Mouse (Mus musculus) liver, embryonic 15.5 days (tissue): Measurements from ENCODE around the gene Olfr374. TPM values are rescaled to one million over a fixed set of nuclear protein-coding genes. Genes with fewer than 3 reads are reported as not detected.

Experiments used
- ATAC-seq: fragments of 200-750 bp; cut with Nextera tagmentation; 2 replicates; pipeline ENCODE4 v1.8.0; 2017; ENCODE audit warnings: moderate number of reproducible peaks, mild to moderate bottlenecking, moderate library complexity; ENCODE audit not compliant: insufficient read depth
- H3K27ac ChIP-seq: fragments of 300-500 bp; sonication (generic); replicated peaks from 2 replicates; pipeline ENCODE4 v1.5.1; 2015; ENCODE audit warnings: mild to moderate bottlenecking, inconsistent platforms
- H3K27me3 ChIP-seq: fragments of 300-500 bp; sonication (generic); 2 replicates; pipeline ENCODE4 v1.6.1; 2015; ENCODE audit warnings: mild to moderate bottlenecking, inconsistent platforms
- H3K36me3 ChIP-seq: fragments of 300-500 bp; sonication (generic); replicated peaks from 2 replicates; pipeline ENCODE4 v1.6.1; 2015; ENCODE audit warnings: moderate library complexity, mild to moderate bottlenecking, inconsistent platforms
- H3K4me1 ChIP-seq: fragments of 300-500 bp; sonication (generic); replicated peaks from 2 replicates; pipeline ENCODE4 v1.6.1; 2015; ENCODE audit warnings: inconsistent platforms
- H3K4me2 ChIP-seq: fragments of 300-500 bp; sonication (generic); 2 replicates; pipeline ENCODE4 v1.6.1; 2015; ENCODE audit warnings: moderate library complexity, mild to moderate bottlenecking, inconsistent platforms
- H3K4me3 ChIP-seq: fragments of 300-500 bp; sonication (generic); replicated peaks from 2 replicates; pipeline ENCODE4 v1.5.1; 2015; ENCODE audit warnings: mild to moderate bottlenecking, inconsistent platforms
- H3K9ac ChIP-seq: fragments of 300-500 bp; sonication (generic); 2 replicates; pipeline ENCODE4 v1.6.1; 2015; ENCODE audit warnings: moderate library complexity, mild to moderate bottlenecking, inconsistent platforms
- H3K9me3 ChIP-seq: fragments of 300-500 bp; sonication (generic); replicated peaks from 2 replicates; pipeline ENCODE4 v1.6.1; 2016; ENCODE audit warnings: inconsistent platforms
- WGBS: fragments of 180-500 bp; shearing (Covaris S2); methylation state at CpG from one replicate; pipeline ENCODE4 v1.1.7; 2015; ENCODE audit warnings: mixed read lengths; ENCODE audit not compliant: insufficient replicate concordance; 5-methylcytosine and 5-hydroxymethylcytosine counted together
- polyA plus RNA-seq: library from polyadenylated mRNA; unstranded; fragments of >200 nt; fragmentation: Nextera tagmentation; extraction: Ambion mirVana; gene quantifications from 2 replicates; pipeline ENCODE4 v1.2.1, GENCODE M21; 2015

The Olfr374 gene
- polyA plus RNA-seq, 1 experiment from 2014 or later = 0.05 TPM

GRCm38 (mm10) chr8:72153382-72153781, 46.5 kb downstream of the Olfr374 start:
- Histone ChIP-seq H3K4me1 (peaks cover 29% of the 10 kb centered on the region), H3K36me3 (peaks cover 51% of the 10 kb centered on the region), H3K4me2 (no peak overlapping the region), H3K27ac (no peak overlapping the region), H3K4me3 (no peak overlapping the region), H3K9ac (no peak overlapping the region), H3K9me3 (no peaks in the 10 kb centered on the region), H3K27me3 (no peaks in the 10 kb centered on the region)
- ATAC-seq = no peak

- Histone ChIP-seq H3K4me3 (no peak overlapping the region), H3K4me1 (peaks cover 58% of the 10 kb centered on the region), H3K27me3 (no peaks in the 10 kb centered on the region), H3K9ac (no peak overlapping the region), H3K36me3 (peaks cover 14% of the 10 kb centered on the region; the same call in 1 of the 2 replicates), H3K27ac (no peak overlapping the region), H3K9me3 (no peaks in the 10 kb centered on the region), H3K4me2 (no peak overlapping the region)
- WGBS = 71% methylated on average over 2 of the region's 2 CpGs
- ATAC-seq = no peak
Observed at GRCm38 (mm10) chr8:72158096-72158495, 51.3 kb downstream of the Olfr374 start.

GRCm38 (mm10) chr8:72158726-72159125, 51.9 kb downstream of the Olfr374 start:
- WGBS = 71% methylated on average over 3 of the region's 3 CpGs
- Histone ChIP-seq H3K4me3 (no peak overlapping the region), H3K9me3 (no peaks in the 10 kb centered on the region), H3K4me1 (peaks cover 64% of the 10 kb centered on the region), H3K9ac (no peak overlapping the region), H3K27me3 (no peaks in the 10 kb centered on the region), H3K36me3 (peaks cover 11% of the 10 kb centered on the region; the same call in 1 of the 2 replicates), H3K4me2 (peak overlapping the region; percentile 92), H3K27ac (no peak overlapping the region)
- ATAC-seq = no peak

GRCm38 (mm10) chr8:72160007-72160406, 53.2 kb downstream of the Olfr374 start:
- Histone ChIP-seq H3K4me1 (peaks cover 64% of the 10 kb centered on the region), H3K4me3 (peak overlapping the region; percentile 81), H3K27me3 (no peaks in the 10 kb centered on the region), H3K4me2 (peak overlapping the region; percentile 92), H3K36me3 (peaks cover 18% of the 10 kb centered on the region), H3K27ac (peak overlapping the region; percentile 90), H3K9me3 (no peaks in the 10 kb centered on the region), H3K9ac (peak overlapping the region; percentile 55)
- no peak for ATAC-seq
- WGBS = 28% methylated on average over 3 of the region's 3 CpGs

- peak; percentile 98 for ATAC-seq
- Histone ChIP-seq H3K4me1 (peaks cover 64% of the 10 kb centered on the region), H3K27ac (peak within 1 kb of the TSS; percentile 90), H3K4me3 (peak within 1 kb of the TSS; percentile 81), H3K9ac (peak within 1 kb of the TSS; percentile 88), H3K36me3 (peaks cover 27% of the 10 kb centered on the region), H3K4me2 (peak within 1 kb of the TSS; percentile 92), H3K27me3 (no peaks in the 10 kb centered on the region), H3K9me3 (no peaks in the 10 kb centered on the region)
- WGBS = under 1% methylated on average over 82 of the region's 82 CpGs
Observed at GRCm38 (mm10) chr8:72160707-72161697, 54.2 kb downstream of the Olfr374 start, which contains the start of gene Rab8a. TSS of gene Rab8a (plus strand) at chr8:72161200.

GRCm38 (mm10) chr8:72162821-72163220, 56.0 kb downstream of the Olfr374 start:
- 0 out of 2 replicates have a peak overlapping the region, but pooled peaks have one; percentile 4 for H3K9ac ChIP-seq
- H3K36me3 ChIP-seq = peaks cover 26% of the 10 kb centered on the region
- H3K9me3 ChIP-seq = no peaks in the 10 kb centered on the region
- no peak overlapping the region for H3K27ac ChIP-seq
- peak overlapping the region; percentile 92 for H3K4me2 ChIP-seq
- no peaks in the 10 kb centered on the region for H3K27me3 ChIP-seq
- H3K4me3 ChIP-seq = peak overlapping the region; percentile 81
- H3K4me1 ChIP-seq = peaks cover 49% of the 10 kb centered on the region
- ATAC-seq = no peak

Other genes with a start within 250 kb of the Olfr374 start
- gene Zfp709, start 225.0 kb upstream of the Olfr374 start, polyA plus RNA-seq = 1.8 and 1.9 TPM in 2 replicates
- gene Zfp882, start 198.4 kb upstream of the Olfr374 start, polyA plus RNA-seq = 0.94 and 1.1 TPM in 2 replicates
- 7.8 and 8.6 TPM in 2 replicates for gene Zfp617, start 198.4 kb upstream of the Olfr374 start, polyA plus RNA-seq
- 6.5 and 7.7 TPM in 2 replicates for gene Zfp961, start 156.0 kb upstream of the Olfr374 start, polyA plus RNA-seq
- 3.2 and 4.3 TPM in 2 replicates for gene Cyp4f18, start 97.4 kb upstream of the Olfr374 start, polyA plus RNA-seq
- gene Olfr372, start 65.8 kb upstream of the Olfr374 start, polyA plus RNA-seq = not detected in 2 replicates
- not detected in 2 replicates for gene Olfr373, start 23.9 kb upstream of the Olfr374 start, polyA plus RNA-seq
- 80.7 and 82.6 TPM in 2 replicates for gene Tpm4, start 27.9 kb downstream of the Olfr374 start, polyA plus RNA-seq
- 66.4 and 69.7 TPM in 2 replicates for gene Rab8a, start 54.2 kb downstream of the Olfr374 start, polyA plus RNA-seq
- gene Hsh2d, start 82.6 kb downstream of the Olfr374 start, polyA plus RNA-seq = 0.26 and 0.33 TPM in 2 replicates
- not detected in 2 replicates for gene Cib3, start 105.8 kb downstream of the Olfr374 start, polyA plus RNA-seq
- not detected in 2 replicates for gene Gm11034, start 106.6 kb downstream of the Olfr374 start, polyA plus RNA-seq
- 32.2 and 33.9 TPM in 2 replicates for gene Fam32a, start 112.7 kb downstream of the Olfr374 start, polyA plus RNA-seq
- 57.0 and 61.7 TPM in 2 replicates for gene Ap1m1, start 133.0 kb downstream of the Olfr374 start, polyA plus RNA-seq
- 4.9 and 7.2 TPM in 2 replicates for gene Gm10282, start 198.2 kb downstream of the Olfr374 start, polyA plus RNA-seq
- 2.6 and 3.1 TPM in 2 replicates for gene Klf2, start 212.0 kb downstream of the Olfr374 start, polyA plus RNA-seq